Mouse (Mus musculus): ENCODE measurements at regions not wholly inside any gene's neighbourhood (a gene's known extent, or its start where the extent isn't known, plus 50 kb on each side); places are given as distances from the start of the nearest gene placed in this dataset.
A peak's percentile ranks its signal among the peaks of the same experiment; 100 is the strongest.

DNA sequence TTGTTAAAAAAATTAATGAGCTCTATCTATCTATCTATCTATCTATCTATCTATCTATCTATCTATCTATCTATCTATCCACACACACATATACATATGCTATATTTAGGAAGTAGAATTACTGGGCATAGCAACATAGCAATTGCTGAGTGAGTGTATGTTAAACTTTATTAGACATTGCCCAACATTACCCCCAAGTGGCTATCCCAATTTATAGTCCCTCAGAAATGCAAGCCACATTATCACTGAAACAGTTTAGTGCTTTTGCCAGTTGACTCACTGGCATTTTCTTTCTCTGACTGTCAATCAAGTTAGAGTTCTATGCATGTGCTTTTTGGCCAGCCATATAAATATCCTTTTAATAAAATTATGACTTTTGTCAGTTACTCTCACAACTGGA, 302.3 kb upstream of the Gm21798 start:
- Histone ChIP-seq H3K36me3 (ENCODE audit: control insufficient read depth in 1 of 2, insufficient read depth in 2 of 2, low read length in 2 of 2) (no peaks in the 10 kb centered on the region), H3K9me3 (replicated peaks; ENCODE audit: insufficient read depth, low read length) (no peaks in the 10 kb centered on the region), H3K79me2 (ENCODE audit: control insufficient read depth, insufficient read depth, low read length, poor library complexity) (no peaks in the 10 kb centered on the region), H3K27me3 (ENCODE audit: control insufficient read depth in 1 of 2, insufficient read depth in 2 of 2, low read length in 2 of 2) (no peaks in the 10 kb centered on the region), H3K9ac (ENCODE audit: control insufficient read depth, low read depth, low read length, poor library complexity, severe bottlenecking) (no peak overlapping the region), H3K27ac (ENCODE audit: control insufficient read depth, low read depth, low read length) (no peak overlapping the region), H3K4me1 (ENCODE audit: control insufficient read depth in 1 of 2, insufficient read depth in 2 of 2, low read length in 2 of 2) (no peaks in the 10 kb centered on the region), H3K4me3 (ENCODE audit: control insufficient read depth in 1 of 2, insufficient read depth in 1 of 2, low read depth in 2 of 2, low read length in 2 of 2) (no peak overlapping the region)
- TF ChIP-seq ZC3H11A (IDR thresholded peaks at IDR 0.05; ENCODE audit: low read depth, low read length) (peak; percentile 39; the same call in 1 of the 2 replicates), TBP (IDR thresholded peaks at IDR 0.05; ENCODE audit: low read depth, low read length) (no peak), HCFC1 (IDR thresholded peaks at IDR 0.05; ENCODE audit: low read depth, low read length) (no peak), RAD21 (IDR thresholded peaks at IDR 0.05; ENCODE audit: low read depth, low read length) (peak; percentile 40), CTCF (IDR thresholded peaks at IDR 0.05 in 2 of 3, conservative IDR thresholded peaks at IDR 0.05 in 1 of 3; ENCODE audit: control insufficient read depth in 1 of 3, insufficient read depth in 1 of 3, low read depth in 2 of 3, low read length in 3 of 3, poor library complexity in 1 of 3, severe bottlenecking in 1 of 3) (peak in 1 of 3 experiments; percentile 29; a peak in 2 of 6 replicates), MAFK (IDR thresholded peaks at IDR 0.05; ENCODE audit: borderline replicate concordance, low read depth, low read length) (no peak), UBTF (IDR thresholded peaks at IDR 0.05; ENCODE audit: borderline replicate concordance, insufficient read depth, low read depth, low read length) (no peak), ZNF384 (IDR thresholded peaks at IDR 0.05; ENCODE audit: low read depth, low read length) (no peak), CHD1 (IDR thresholded peaks at IDR 0.05; ENCODE audit: low read depth, low read length) (no peak), SMC3 (IDR thresholded peaks at IDR 0.05; ENCODE audit: low read depth, low read length) (peak; percentile 42), USF1 (IDR thresholded peaks at IDR 0.05; ENCODE audit: low read depth, low read length) (no peak), EP300 (IDR thresholded peaks at IDR 0.05; ENCODE audit: low read depth in 1 of 2, low read length in 2 of 2) (no peak), MEF2A (IDR thresholded peaks at IDR 0.05; ENCODE audit: extremely low read depth, insufficient replicate concordance, low read depth, low read length, poor library complexity, severe bottlenecking) (no peak), ZMIZ1 (IDR thresholded peaks at IDR 0.05; ENCODE audit: low read depth, low read length) (no peak), RCOR1 (IDR thresholded peaks at IDR 0.05; ENCODE audit: low read depth, low read length) (no peak)
- peak; percentile 4 for DNase-seq (ENCODE audit: low read depth, low spot score)

DNA sequence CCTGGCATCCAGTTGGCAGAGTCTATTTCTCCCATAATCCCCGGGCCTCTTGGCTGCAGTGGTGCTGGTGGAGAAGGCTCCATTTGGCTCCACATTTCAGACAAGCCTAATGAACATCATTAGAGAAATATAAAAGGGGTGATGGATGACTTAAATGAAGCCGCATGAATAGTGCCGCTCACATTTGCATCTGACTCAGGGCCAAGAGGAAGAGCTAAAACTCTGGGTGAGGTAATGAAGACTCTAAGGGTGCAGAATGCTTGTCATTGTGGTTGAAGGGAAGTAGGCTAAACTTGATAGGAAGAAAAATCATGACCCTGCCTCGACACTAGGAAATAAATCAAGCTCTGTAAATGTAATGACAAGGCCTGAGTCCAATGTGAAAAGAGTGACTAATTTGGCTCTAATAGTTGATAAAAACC, 298.3 kb upstream of the Gm21798 start:
- H3K36me3 ChIP-seq (ENCODE audit: control insufficient read depth in 1 of 2, insufficient read depth in 2 of 2, low read length in 2 of 2), result no peaks in the 10 kb centered on the region
- no peak for TF ChIP-seq UBTF (IDR thresholded peaks at IDR 0.05; ENCODE audit: borderline replicate concordance, insufficient read depth, low read depth, low read length)
- no peak for TF ChIP-seq ZMIZ1 (IDR thresholded peaks at IDR 0.05; ENCODE audit: low read depth, low read length)
- TF ChIP-seq HCFC1 (IDR thresholded peaks at IDR 0.05; ENCODE audit: low read depth, low read length), result no peak
- no peak for TF ChIP-seq RCOR1 (IDR thresholded peaks at IDR 0.05; ENCODE audit: low read depth, low read length)
- TF ChIP-seq TAL1 (IDR thresholded peaks at IDR 0.05; ENCODE audit: low read length), result no peak
- no peak for TF ChIP-seq MAX (IDR thresholded peaks at IDR 0.05; ENCODE audit: low read length)
- no peak for TF ChIP-seq GATA1 (IDR thresholded peaks at IDR 0.05; ENCODE audit: low read depth, low read length)
- no peak for TF ChIP-seq ETS1 (IDR thresholded peaks at IDR 0.05; ENCODE audit: low read depth, low read length)
- no peak for TF ChIP-seq MEF2A (IDR thresholded peaks at IDR 0.05; ENCODE audit: extremely low read depth, insufficient replicate concordance, low read depth, low read length, poor library complexity, severe bottlenecking)
- no peak for TF ChIP-seq POLR2AphosphoS2 (IDR thresholded peaks at IDR 0.05; ENCODE audit: low read length)
- no peak for TF ChIP-seq ELF1 (IDR thresholded peaks at IDR 0.05; ENCODE audit: low read depth, low read length)
- TF ChIP-seq SIN3A (IDR thresholded peaks at IDR 0.05; ENCODE audit: low read length), result no peak
- TF ChIP-seq NRF1 (IDR thresholded peaks at IDR 0.05; ENCODE audit: insufficient read depth, low read depth, low read length, poor library complexity, severe bottlenecking), result no peak
- H3K27me3 ChIP-seq (ENCODE audit: control insufficient read depth in 1 of 2, insufficient read depth in 2 of 2, low read length in 2 of 2), result no peaks in the 10 kb centered on the region; a peak in 1 of 4 replicates
- no peaks in the 10 kb centered on the region for H3K4me1 ChIP-seq (ENCODE audit: control insufficient read depth in 1 of 2, insufficient read depth in 2 of 2, low read length in 2 of 2)
- no peak overlapping the region for H3K4me3 ChIP-seq (ENCODE audit: control insufficient read depth in 1 of 2, insufficient read depth in 1 of 2, low read depth in 2 of 2, low read length in 2 of 2)
- no peak overlapping the region for H3K27ac ChIP-seq (ENCODE audit: control insufficient read depth, low read depth, low read length)
- no peak overlapping the region for H3K9ac ChIP-seq (ENCODE audit: control insufficient read depth, low read depth, low read length, poor library complexity, severe bottlenecking)
- H3K79me2 ChIP-seq (ENCODE audit: control insufficient read depth, insufficient read depth, low read length, poor library complexity), result no peaks in the 10 kb centered on the region
- DNase-seq (ENCODE audit: low read depth, low spot score), result no peak
- H3K9me3 ChIP-seq (replicated peaks; ENCODE audit: insufficient read depth, low read length), result no peaks in the 10 kb centered on the region

Data from MEL (cell line).